Mouse (Mus musculus) brain, embryonic 14.5 days (tissue): ENCODE data around the gene Nip7. TPM values are rescaled to one million over a fixed set of nuclear protein-coding genes. Genes with fewer than 3 reads are reported as not detected.
"Not testable (repeated sequence)": the region's sequence is repeated elsewhere in the genome, so short reads cannot be mapped to it uniquely, and the experiment has no call there.

Source experiments
- DNase-seq: peaks from one replicate; pipeline ENCODE4 v3.0.0-alpha.2; 2011; ENCODE audit warnings: low read depth
- CTCF ChIP-seq: fragments of 200-500 bp; IDR thresholded peaks from 2 replicates; pipeline ENCODE4 v1.5.1; 2012; ENCODE audit warnings: inconsistent platforms, mild to moderate bottlenecking, moderate library complexity, borderline replicate concordance; ENCODE audit not compliant: insufficient read depth, insufficient read length; ENCODE audit errors: extremely low read depth
- POLR2A ChIP-seq: fragments of 200-500 bp; IDR thresholded peaks from 2 replicates; pipeline ENCODE4 v1.6.1; 2012; ENCODE audit warnings: mild to moderate bottlenecking, inconsistent platforms, borderline replicate concordance; ENCODE audit not compliant: poor library complexity, insufficient read depth, insufficient read length, severe bottlenecking; ENCODE audit errors: extremely low read depth
- polyA plus RNA-seq: library from polyadenylated mRNA; depleted of rRNA; stranded (reverse); fragments of >200 nt; gene quantifications from 2 replicates; pipeline ENCODE4 v1.2.3, GENCODE M21; 2012; rRNA removed

The Nip7 gene
- 49.1 and 50.6 TPM in 2 replicates for polyA plus RNA-seq

DNA sequence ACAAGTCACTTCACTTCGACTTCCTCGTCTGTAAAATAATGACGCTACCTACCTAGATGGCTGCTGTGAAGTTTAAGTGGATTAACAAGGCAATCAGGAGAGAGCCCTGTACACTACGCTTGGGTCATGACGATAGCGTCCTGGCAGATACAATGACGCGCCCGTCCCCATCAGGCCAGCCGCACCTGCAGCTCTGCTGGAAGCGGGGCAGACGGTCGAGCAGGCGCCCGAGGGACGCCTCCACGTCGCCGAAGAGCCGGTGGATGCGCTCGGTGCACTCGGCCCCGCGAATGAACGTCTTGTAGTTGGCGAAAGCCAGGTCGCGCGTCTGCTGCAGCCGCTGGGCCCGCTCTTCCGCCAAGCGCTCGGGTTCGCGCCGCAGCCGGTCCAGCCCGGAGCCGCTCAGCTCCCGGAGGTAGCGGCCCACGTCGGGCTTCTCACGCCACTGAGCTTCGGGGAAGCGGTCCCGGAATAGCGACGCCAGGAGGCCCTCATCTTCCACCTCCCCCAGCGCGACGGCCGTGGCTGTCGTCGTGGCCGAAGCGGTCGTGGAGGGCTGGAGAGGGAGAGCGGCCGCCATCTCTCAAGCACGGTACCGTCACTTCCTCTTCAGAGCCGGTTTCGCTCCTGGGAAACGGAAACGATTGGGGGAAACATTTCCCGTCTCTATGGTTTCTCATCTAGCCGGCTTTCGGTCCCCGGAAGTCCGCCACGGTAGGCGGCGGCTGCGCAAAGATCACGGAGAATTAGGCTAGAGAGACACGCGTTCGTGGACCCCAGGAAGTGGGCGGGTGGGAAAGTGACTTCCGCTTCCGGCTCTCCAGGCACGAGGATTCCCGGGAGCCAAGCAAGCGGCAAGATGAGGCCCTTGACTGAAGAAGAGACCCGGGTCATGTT is at the start of gene Nip7, which contains the start of gene Cog8:
Gene Nip7, plus strand, starts transcription at position 802 of the 897 bp plus-strand sequence.
Gene Cog8, minus strand, starts transcription at position 614 of the 897 bp plus-strand sequence.
- no peak for TF ChIP-seq CTCF
- TF ChIP-seq POLR2A = peak; percentile 55; the same call in 1 of the 2 replicates
- peak; percentile 100 for DNase-seq

DNA sequence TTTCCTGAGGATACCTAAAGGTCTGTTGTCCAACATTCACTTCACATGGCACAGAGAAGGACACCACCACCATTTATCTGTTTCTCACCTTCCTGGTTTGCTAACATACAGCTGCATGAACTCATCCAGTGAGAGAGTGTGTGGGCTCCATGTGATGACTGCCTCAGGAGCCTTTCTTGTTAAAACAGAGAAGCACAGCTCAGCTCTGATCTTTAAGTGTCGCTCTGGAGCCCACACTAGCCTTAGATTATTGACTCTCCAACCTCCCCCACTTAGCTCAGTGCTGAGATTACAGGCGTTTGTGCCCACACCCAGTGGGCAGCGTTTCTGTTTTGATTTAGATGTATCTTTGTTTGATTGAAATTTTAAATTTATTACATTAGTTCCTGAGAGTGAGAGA is 48.9 kb upstream of the Nip7 start:
- TF ChIP-seq CTCF (no peak), POLR2A (no peak)

DNA sequence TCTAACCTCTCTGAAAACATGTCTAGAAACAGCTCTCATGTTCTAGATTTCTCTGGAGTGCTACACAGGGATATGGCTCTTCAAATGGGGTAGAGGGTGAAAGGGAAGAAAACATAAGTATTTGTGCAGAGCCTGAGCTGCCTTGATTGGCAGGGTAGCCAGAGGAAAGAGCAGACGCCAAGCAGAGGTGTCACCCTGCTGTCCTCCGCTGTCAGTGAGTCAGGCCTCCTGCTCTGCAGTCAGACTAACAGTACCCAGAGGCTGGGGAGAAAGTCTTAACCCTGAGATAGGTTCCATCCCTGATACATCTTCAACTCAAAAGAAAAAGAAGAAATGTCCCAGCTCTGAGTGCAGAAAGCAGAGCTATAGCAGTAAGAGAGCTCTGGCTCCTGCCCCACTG is 44.0 kb upstream of the Nip7 start:
- DNase-seq = no peak
- TF ChIP-seq POLR2A (no peak), CTCF (no peak)

More for the DNA sequence above, 48.9 kb upstream of the Nip7 start:
- no peak for DNase-seq

DNA sequence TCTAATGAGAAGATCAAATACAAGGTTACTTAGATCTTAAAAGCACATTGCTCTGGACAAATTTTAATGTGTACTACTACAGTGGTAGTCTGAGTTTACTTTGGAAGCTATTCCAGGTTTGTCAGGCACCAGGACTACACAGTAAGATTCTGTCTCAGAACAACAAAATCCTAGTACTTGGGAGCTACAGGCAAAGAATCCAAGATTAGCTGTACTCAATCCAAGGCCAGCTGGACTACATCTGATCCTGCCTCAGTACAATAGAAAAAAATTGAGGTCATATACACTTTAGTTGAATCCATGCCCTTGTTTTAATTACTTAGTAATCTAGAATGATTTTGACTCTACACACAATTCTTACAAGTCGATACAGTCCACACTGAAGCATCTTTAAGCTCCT is 41.8 kb upstream of the Nip7 start:
- no peak for DNase-seq
- TF ChIP-seq POLR2A (no peak), CTCF (no peak)

DNA sequence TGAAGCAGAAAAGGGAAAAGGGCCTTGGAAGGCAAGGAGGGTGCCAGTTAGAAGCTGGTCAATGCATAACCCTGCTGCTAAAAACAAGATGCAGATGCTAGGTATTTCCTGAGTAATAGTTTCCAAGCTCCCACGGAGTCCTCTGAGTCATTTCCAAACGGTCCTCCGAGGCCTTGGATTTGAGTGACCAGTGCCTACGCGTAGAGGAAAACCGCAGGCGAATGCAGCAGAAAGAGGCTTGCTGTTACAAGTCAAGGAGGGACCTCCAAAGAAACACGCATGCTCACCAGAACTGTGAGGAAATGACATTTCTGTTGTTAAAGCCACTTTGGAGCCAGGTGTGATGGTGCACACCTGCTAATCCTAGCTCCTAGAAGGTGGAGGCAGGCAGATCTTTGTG is 33.2 kb upstream of the Nip7 start:
- TF ChIP-seq POLR2A = no peak
- no peak for TF ChIP-seq CTCF
- no peak for DNase-seq

DNA sequence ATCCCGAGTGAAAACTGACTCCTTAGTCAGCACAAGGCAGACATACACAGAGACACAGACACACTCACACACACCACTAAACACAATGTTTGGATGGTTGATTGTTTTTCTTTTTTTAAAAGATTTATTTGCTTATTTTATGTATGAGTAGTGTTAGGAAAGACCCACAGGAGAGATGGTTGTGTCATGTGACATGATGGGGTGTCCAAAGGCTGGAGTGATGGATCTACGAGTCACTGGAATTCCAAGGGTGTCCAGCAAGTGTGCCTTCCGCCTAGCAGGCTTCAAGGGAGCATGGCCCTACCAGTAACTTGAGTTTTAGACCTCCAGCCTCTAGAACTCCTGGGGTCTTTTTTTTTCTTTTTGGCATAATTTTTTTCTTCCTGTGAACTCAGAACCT is 27.4 kb upstream of the Nip7 start:
- no peak for DNase-seq
- TF ChIP-seq POLR2A (no peak), CTCF (no peak)

DNA sequence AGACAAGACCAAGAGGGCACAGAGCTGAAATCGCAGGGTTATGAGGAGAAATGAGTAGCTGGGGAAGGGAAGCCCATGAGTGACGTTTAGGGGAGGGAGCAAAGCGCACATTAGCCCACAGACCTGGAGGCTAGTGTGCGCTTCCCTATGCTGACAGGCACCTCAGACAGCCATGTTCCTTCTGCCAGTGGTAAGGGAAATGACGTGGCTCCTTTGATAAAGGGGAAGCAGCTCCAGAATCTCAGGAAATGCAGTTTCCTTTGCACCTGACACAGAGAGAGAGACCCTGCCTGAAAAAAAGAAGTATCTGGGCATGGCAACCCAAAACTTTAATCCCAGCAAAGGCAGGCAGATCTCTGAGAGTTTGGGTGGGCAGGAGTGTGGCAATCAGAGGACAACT is 26.6 kb upstream of the Nip7 start:
- TF ChIP-seq POLR2A (no peak), CTCF (no peak)

DNA sequence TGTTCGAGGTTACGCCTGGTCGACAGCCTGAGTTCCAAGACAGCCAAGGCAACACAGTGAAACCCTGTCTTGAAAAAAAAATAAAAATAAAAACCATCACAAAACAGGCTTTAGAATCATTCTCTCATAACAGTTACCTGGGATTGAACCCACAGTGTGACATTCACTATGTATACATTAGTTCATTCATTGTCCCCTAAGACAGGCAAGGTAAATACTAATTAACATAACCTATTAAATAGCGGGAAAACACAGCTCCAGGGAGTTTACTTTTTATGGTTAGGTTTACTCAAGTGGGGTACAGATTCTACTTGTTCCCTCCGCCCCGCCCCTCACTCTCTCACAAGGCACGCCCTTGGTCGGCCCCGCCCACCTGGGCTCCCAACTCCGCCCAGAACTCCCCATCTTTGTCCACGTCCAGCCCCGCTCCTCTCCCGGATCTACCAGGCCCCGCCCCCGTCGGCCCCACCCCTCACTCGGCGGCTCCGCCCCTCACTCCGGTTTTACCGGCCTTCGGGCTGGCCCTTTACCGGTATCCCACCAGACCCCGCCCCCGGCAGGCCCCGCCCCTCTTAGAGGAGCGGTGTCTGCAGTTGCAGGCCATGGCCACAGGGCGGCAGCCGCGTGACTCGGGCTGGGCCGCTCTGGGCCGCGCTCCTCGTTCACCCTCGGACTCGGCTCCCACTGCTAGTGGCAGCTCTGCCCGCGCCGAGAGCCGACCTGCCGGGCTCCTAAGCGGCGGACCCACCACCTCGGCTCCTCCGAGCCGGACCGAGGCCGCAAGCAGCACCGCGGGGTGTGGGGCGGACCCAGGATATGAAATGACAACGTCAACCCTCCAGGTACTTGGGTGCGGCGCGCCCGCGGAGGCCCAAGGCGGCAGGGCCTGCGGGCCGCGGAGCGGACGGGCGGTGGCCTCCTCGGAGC is 25.8 kb upstream of the Nip7 start, which contains the start of gene Vps4a:
Gene Vps4a, plus strand, starts transcription at position 573 of the 927 bp plus-strand sequence.
- TF ChIP-seq CTCF (peak; percentile 86), POLR2A (peak; percentile 78)
- DNase-seq = peak; percentile 97

More for the DNA sequence above, 26.6 kb upstream of the Nip7 start:
- DNase-seq = no peak

DNA sequence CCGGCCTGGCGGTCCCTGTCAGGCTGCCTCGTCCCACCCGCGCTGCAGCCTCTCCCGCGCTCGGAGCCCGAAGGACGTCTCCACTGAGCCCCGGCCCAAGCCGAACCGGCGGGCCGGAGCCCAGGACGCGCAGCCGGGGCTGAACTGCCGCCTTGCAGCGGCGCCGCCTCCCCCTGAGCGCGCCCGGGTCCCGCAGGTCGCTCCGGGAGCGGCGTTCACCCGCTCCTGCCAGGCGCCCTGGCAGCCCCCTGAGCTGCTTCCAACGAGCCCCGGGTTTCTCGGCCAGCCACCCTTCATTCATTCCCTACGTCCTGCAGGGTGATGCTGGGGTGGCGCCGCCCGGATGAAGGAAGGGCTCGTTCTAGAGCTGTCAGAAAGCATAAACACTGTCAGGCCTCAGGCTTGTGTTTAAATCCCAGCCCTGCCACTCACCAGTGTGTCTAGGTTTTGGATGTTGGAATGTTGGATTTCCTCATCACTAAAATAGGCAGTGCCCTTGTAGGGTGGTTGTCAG is 25.0 kb upstream of the Nip7 start:
- DNase-seq = no peak
- TF ChIP-seq CTCF = no peak
- no peak for TF ChIP-seq POLR2A

DNA sequence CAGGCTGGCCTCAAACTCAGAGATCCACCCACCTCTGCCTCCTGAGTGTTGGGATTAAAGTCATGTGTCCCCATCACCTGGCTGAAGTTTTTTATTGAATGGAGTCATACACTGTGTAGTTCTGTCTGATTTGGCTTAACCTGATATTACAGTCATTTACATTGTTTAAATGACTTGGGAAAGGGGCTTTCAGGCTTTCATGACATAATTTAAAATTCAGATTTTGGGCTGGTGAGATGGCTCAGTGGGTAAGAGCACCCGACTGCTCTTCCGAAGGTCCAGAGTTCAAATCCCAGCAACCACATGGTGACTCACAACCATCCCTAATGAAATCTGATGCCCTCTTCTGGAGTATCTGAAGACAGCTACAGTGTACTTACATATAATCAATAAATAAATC is 23.1 kb upstream of the Nip7 start:
- DNase-seq = not testable (repeated sequence)

DNA sequence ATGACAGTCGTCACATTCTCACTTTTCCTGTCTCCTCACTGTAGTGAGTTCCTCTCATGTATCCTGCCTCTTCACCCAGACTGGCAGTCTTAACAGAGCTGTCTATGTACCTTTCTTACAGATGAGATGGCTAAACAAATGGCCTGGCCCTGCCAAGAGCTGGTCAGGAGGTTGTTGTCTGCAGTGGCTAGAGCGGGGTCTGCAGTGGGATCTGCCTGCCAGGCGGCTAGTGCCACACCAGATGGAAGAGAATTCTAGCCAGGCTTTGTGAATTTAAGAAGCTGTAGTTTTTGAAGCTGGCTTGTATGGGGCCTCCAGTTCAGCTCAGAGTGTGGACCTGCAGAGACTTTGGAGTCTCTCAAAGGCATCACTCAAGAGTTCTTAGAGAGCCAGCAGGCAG is 21.0 kb upstream of the Nip7 start:
- TF ChIP-seq CTCF = no peak
- TF ChIP-seq POLR2A = no peak
- DNase-seq = no peak
